Mouse (Mus musculus) intestine, postnatal 0 days (tissue): Measurements from ENCODE around the gene Cdr2. TPM values are rescaled to one million over a fixed set of nuclear protein-coding genes. Genes with fewer than 3 reads are reported as not detected.

ENCODE experiments used
- ATAC-seq: fragments of 200-750 bp; cut with Nextera tagmentation; 2 replicates; pipeline ENCODE4 v1.8.0; 2017; ENCODE audit warnings: mild to moderate bottlenecking, moderate TSS enrichment, moderate library complexity
- H3K27ac ChIP-seq: fragments of 300-500 bp; sonication (generic); 2 replicates; pipeline ENCODE4 v1.5.1; 2014; ENCODE audit warnings: mild to moderate bottlenecking, low read depth, low read length, moderate library complexity
- H3K27me3 ChIP-seq: fragments of 300-500 bp; sonication (generic); replicated peaks from 2 replicates; pipeline ENCODE4 v1.6.1; 2014; ENCODE audit warnings: low read length, mixed read lengths; ENCODE audit not compliant: control insufficient read depth, insufficient read depth
- H3K36me3 ChIP-seq: fragments of 300-500 bp; sonication (generic); 2 replicates; pipeline ENCODE4 v1.6.1; 2014; ENCODE audit warnings: mild to moderate bottlenecking, moderate library complexity; ENCODE audit not compliant: control insufficient read depth, insufficient read depth
- H3K4me1 ChIP-seq: fragments of 300-500 bp; sonication (generic); replicated peaks from 2 replicates; pipeline ENCODE4 v1.6.1; 2014; ENCODE audit warnings: antibody characterized with exemption, low read length, mixed read lengths; ENCODE audit not compliant: control insufficient read depth, insufficient read depth
- H3K4me2 ChIP-seq: fragments of 300-500 bp; sonication (generic); replicated peaks from 2 replicates; pipeline ENCODE4 v1.6.1; 2014; ENCODE audit warnings: low read depth, mild to moderate bottlenecking, moderate library complexity
- H3K4me3 ChIP-seq: fragments of 300-500 bp; sonication (generic); 2 replicates; pipeline ENCODE4 v1.5.1; 2014; ENCODE audit warnings: low read depth, low read length
- H3K9ac ChIP-seq: fragments of 300-500 bp; sonication (generic); 2 replicates; pipeline ENCODE4 v1.6.1; 2014; ENCODE audit warnings: mild to moderate bottlenecking, low read depth, low read length
- H3K9me3 ChIP-seq: fragments of 300-500 bp; sonication (generic); 2 replicates; pipeline ENCODE4 v1.6.1; 2016; ENCODE audit warnings: mixed run types; ENCODE audit not compliant: control insufficient read depth
- CTCF ChIP-seq: sonication (generic); IDR thresholded peaks from 2 replicates; pipeline ENCODE4 v1.5.1; 2016; ENCODE audit warnings: low read depth, mild to moderate bottlenecking, control low read depth, antibody characterized with exemption, moderate library complexity
- WGBS: fragments of 180-500 bp; shearing (Covaris S2); extraction: QIAGEN DNeasy Blood & Tissue Kit; methylation state at CpG from one replicate; pipeline ENCODE4 v1.1.7; 2014; 5-methylcytosine and 5-hydroxymethylcytosine counted together
- polyA plus RNA-seq: library from polyadenylated mRNA; unstranded; fragments of >200 nt; fragmentation: Nextera tagmentation; extraction: Ambion mirVana; gene quantifications from 2 replicates; pipeline ENCODE4 v1.2.1, GENCODE M21; 2015

Gene Cdr2
- polyA plus RNA-seq, 1 experiment from 2014 or later = 124 TPM

GRCm38 (mm10) chr7:121014486-121014885, 32.4 kb upstream of the Cdr2 start:
- WGBS = 83% methylated on average over 10 of the region's 10 CpGs

GRCm38 (mm10) chr7:121011794-121012689, 29.9 kb upstream of the Cdr2 start:
- no peak for ATAC-seq
- Histone ChIP-seq H3K9me3 (no peaks in the 10 kb centered on the region), H3K27ac (no peak overlapping the region), H3K4me1 (no peaks in the 10 kb centered on the region), H3K4me2 (no peak overlapping the region), H3K36me3 (no peaks in the 10 kb centered on the region), H3K9ac (no peak overlapping the region), H3K4me3 (no peak overlapping the region), H3K27me3 (no peaks in the 10 kb centered on the region)
- WGBS = 70% methylated on average over 10 of the region's 10 CpGs
- no peak for TF ChIP-seq CTCF

More at GRCm38 (mm10) chr7:121014486-121014885, 32.4 kb upstream of the Cdr2 start:
- Histone ChIP-seq H3K36me3 (no peaks in the 10 kb centered on the region), H3K4me2 (no peak overlapping the region), H3K4me1 (no peaks in the 10 kb centered on the region), H3K4me3 (no peak overlapping the region), H3K9me3 (no peaks in the 10 kb centered on the region), H3K27me3 (no peaks in the 10 kb centered on the region), H3K9ac (no peak overlapping the region), H3K27ac (no peak overlapping the region)
- ATAC-seq = no peak
- TF ChIP-seq CTCF = no peak

GRCm38 (mm10) chr7:121003793-121004418, 21.8 kb upstream of the Cdr2 start:
- Histone ChIP-seq H3K27ac (peak overlapping the region; percentile 91), H3K9ac (no peak overlapping the region), H3K4me2 (no peak overlapping the region), H3K4me3 (no peak overlapping the region), H3K9me3 (no peaks in the 10 kb centered on the region), H3K36me3 (no peaks in the 10 kb centered on the region), H3K27me3 (no peaks in the 10 kb centered on the region), H3K4me1 (no peaks in the 10 kb centered on the region)
- TF ChIP-seq CTCF = no peak
- ATAC-seq = peak; percentile 85
- WGBS = 35% methylated on average over 4 of the region's 4 CpGs

- no peaks in the 10 kb centered on the region for H3K36me3 ChIP-seq
- H3K27me3 ChIP-seq = no peaks in the 10 kb centered on the region
- WGBS = 57% methylated on average over 5 of the region's 5 CpGs
- peak overlapping the region; percentile 91 for H3K27ac ChIP-seq
- H3K4me3 ChIP-seq = no peak overlapping the region
- no peak overlapping the region for H3K4me2 ChIP-seq
- H3K4me1 ChIP-seq = no peaks in the 10 kb centered on the region
- peak; percentile 72 for ATAC-seq
- 0 out of 2 replicates have a peak, but pooled peaks have one; percentile 28 for TF ChIP-seq CTCF
- H3K9me3 ChIP-seq = no peaks in the 10 kb centered on the region
- H3K9ac ChIP-seq = no peak overlapping the region
Measured at GRCm38 (mm10) chr7:121002407-121002928, 20.4 kb upstream of the Cdr2 start.

GRCm38 (mm10) chr7:121001879-121002278, 19.8 kb upstream of the Cdr2 start:
- ATAC-seq = no peak
- H3K36me3 ChIP-seq = no peaks in the 10 kb centered on the region
- H3K4me2 ChIP-seq = no peak overlapping the region
- H3K27me3 ChIP-seq = no peaks in the 10 kb centered on the region
- no peaks in the 10 kb centered on the region for H3K9me3 ChIP-seq
- TF ChIP-seq CTCF = no peak
- 83% methylated on average over 3 of the region's 3 CpGs for WGBS
- no peak overlapping the region for H3K4me3 ChIP-seq
- no peak overlapping the region for H3K9ac ChIP-seq
- H3K4me1 ChIP-seq = no peaks in the 10 kb centered on the region
- H3K27ac ChIP-seq = peak overlapping the region; percentile 86

GRCm38 (mm10) chr7:121000065-121000822, 18.1 kb upstream of the Cdr2 start:
- Histone ChIP-seq H3K4me2 (no peak overlapping the region), H3K4me3 (no peak overlapping the region), H3K9ac (no peak overlapping the region), H3K9me3 (no peaks in the 10 kb centered on the region), H3K36me3 (no peaks in the 10 kb centered on the region), H3K4me1 (no peaks in the 10 kb centered on the region), H3K27ac (peak overlapping the region; percentile 69), H3K27me3 (no peaks in the 10 kb centered on the region)
- 40% methylated on average over 3 of the region's 3 CpGs for WGBS
- no peak for TF ChIP-seq CTCF
- ATAC-seq = peak; percentile 59
